Mouse (Mus musculus) spleen, adult 2 months (tissue): ENCODE results near the gene Ankfn1.

ENCODE experiments used
- CTCF ChIP-seq: fragments of 200-500 bp; IDR thresholded peaks from 2 replicates; pipeline ENCODE4 v1.5.1; 2011; ENCODE audit warnings: mild to moderate bottlenecking, inconsistent platforms; ENCODE audit not compliant: insufficient read depth, insufficient read length, insufficient replicate concordance; ENCODE audit errors: extremely low read depth
- POLR2A ChIP-seq: fragments of 200-500 bp; IDR thresholded peaks from 2 replicates; pipeline ENCODE4 v1.6.1; 2011; ENCODE audit warnings: low read depth, low read length, inconsistent platforms

DNA sequence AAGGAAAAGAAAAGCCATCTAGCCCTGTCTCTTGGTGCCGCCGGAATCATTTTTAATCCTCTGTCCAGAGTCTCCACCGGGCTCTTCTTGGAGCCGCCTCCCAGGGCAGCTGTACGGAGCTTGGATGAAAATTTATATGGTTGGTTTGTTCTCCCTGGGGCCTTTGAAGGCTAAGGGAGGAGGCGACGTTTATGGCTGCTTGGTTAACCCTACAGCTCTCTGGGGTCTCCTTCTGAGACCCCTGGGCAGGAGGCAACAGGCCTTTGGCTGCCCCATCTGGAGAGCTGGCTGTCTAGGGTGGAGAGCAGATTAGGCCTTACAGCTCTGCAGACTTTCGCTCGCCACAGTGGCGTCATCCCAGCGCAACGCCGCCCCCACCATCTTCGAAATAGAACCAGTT lies 406.5 kb downstream of the Ankfn1 start:
- TF ChIP-seq CTCF (no peak), POLR2A (no peak)
